Mouse (Mus musculus): Measurements from ENCODE around the gene Smim13.

DNA sequence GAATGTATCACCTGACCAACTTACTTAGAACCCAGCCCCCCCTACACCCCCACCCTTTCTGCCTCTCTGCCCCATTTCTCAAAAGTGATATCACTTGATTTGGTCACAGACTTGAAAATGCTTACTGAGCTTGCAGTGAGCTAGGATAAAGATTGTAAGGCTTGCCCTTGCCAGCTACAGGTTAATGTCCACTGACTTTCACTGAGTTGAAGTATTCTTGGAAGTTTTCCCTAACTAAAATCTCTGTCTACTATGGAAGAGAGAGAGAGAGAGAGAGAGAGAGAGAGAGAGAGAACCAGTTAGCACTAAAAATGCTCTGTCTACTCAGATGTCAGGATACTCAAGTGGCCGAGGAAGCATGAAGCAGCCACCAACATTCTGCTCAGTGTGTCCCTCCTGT lies 30.6 kb upstream of the Smim13 start:
- TF ChIP-seq CTCF (conservative IDR thresholded peaks at IDR 0.05; ENCODE audit: low read length) (no peak), NANOG (IDR thresholded peaks at IDR 0.05; ENCODE audit: borderline replicate concordance, low read length) (no peak)
